Mouse (Mus musculus): ENCODE data around the gene Rmi1. TPM values are rescaled to one million over a fixed set of nuclear protein-coding genes. Genes with fewer than 3 reads are reported as not detected.
"Not testable (repeated sequence)": the region's sequence is repeated elsewhere in the genome, so short reads cannot be mapped to it uniquely, and the experiment has no call there.

The Rmi1 gene
- polyA plus RNA-seq (2016; fragmentation: Nextera tagmentation; extraction: Ambion mirVana) = 25.5 and 31.2 TPM in 2 replicates

DNA sequence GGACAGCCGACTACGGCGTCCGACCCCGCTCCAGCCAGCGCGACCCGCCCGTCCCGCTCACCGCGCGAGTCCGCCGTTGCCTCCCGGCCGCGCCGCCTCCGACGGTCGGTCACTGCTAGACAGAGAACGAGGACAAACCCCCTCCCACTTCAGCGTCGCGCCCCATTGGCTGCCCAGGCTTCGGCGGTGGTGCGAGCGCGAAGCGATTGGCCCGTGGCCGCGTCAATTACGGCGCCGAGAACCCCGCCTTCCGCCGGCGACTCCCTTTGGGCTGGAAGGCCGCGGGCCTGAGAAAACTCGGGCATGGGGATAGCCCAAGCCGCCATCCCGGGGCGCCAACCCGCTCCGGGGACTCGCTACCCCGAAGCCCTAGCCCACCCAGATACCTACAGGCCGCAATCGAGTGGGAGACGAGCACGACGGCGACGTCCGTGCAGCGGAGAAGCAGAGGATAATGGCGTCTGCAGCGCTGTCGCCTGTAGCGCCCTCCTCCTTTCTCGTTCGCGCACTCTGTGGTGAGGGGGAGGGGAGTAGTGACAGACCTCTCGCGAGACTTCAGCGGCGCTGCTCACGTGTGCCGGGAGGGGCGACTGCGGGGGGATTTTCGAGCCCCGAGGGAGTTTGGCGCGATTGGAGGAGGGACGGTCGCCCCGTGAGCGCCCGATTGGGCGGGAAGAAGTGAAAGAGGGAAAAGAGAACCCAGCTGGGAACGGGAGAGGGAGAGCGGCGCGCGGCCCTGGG, at the start of gene Rmi1:
Gene Rmi1, plus strand, starts transcription at position 246 of the 741 bp plus-strand sequence.
- Histone ChIP-seq H3K4me3 (peak within 1 kb of the TSS; percentile 98), H3K4me1 (peaks cover 3% of the 10 kb centered on the region; the same call in 1 of the 2 replicates), H3K9me3 (no peaks in the 10 kb centered on the region), H3K27ac (peak within 1 kb of the TSS; percentile 97), H3K36me3 (peaks cover 10% of the 10 kb centered on the region), H3K4me2 (replicated peaks) (peak within 1 kb of the TSS; percentile 85), H3K9ac (peak within 1 kb of the TSS; percentile 100), H3K27me3 (replicated peaks) (no peaks in the 10 kb centered on the region)
- under 1% methylated on average over 90 of the region's 91 CpGs for WGBS
- peak; percentile 96 for ATAC-seq (ENCODE audit: low FRiP score, low read depth)

DNA sequence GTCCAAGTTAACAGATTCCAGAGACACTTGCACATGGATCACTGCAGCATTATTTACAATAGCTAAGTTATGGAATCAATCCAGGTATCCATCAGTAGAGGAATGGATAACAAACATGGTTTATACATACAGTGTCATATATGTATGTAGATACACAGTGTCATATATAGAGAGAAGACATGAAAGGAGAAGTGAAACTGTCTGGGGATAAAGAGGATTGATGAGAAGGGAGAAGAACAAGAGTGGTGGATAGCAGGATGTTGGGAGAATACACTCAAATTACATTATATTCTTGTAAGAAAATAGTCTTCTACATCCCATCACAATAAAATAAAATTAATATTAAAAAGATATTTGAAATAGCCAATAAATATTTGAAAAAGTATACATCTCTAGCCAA, 49.1 kb upstream of the Rmi1 start:
- Histone ChIP-seq H3K4me2 (replicated peaks) (no peak overlapping the region), H3K9me3 (no peaks in the 10 kb centered on the region), H3K4me3 (no peak overlapping the region)

DNA sequence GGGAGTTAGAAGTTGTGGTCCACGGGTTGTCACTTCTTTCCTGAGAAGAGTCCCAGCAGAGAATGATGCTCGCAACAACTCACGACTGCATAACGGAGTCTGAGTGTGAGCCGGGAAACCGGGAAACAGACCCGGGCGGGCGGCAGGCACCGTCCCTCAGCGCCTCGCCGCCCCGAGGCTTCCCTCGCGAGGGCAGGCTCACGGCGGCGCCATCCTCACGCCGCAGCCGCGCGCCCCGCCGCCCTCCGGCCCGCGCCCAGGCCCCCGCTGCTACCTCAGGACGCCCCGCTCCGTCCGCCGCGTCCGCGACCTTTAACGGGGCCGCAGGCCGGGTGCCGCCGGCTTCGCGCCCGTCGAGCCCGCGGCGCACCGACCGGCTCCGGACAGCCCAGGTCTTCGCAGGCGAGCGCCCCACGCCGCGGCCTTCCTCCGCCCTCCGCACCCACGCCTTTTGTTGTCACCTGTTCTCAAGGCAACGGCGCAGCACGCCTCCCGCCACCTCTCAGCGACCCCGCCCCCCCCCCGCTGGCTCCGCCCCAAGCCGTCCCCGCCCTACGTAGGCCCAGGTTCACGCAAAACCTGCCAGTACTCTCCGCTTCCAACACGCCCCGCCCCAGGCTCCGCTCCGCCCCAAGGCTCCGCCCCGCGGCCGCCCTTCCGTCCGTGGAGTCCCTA, 43.3 kb upstream of the Rmi1 start, which contains the start of gene Kif27:
Gene Kif27, minus strand, starts transcription at position 494 of the 675 bp plus-strand sequence.
- Histone ChIP-seq H3K36me3 (no peaks in the 10 kb centered on the region), H3K27me3 (replicated peaks) (no peaks in the 10 kb centered on the region), H3K9me3 (no peaks in the 10 kb centered on the region), H3K4me2 (replicated peaks) (peak within 1 kb of the TSS; percentile 98), H3K9ac (peak within 1 kb of the TSS; percentile 60), H3K27ac (no peak within 1 kb of the TSS), H3K4me1 (0 out of 2 replicates have a peak, but pooled peaks cover 5% of the 10 kb centered on the region), H3K4me3 (peak within 1 kb of the TSS; percentile 73)
- WGBS = 1% methylated on average over 82 of the region's 85 CpGs
- peak; percentile 96 for ATAC-seq (ENCODE audit: low FRiP score, low read depth)

More for the DNA sequence above, 49.1 kb upstream of the Rmi1 start:
- no peaks in the 10 kb centered on the region for H3K27me3 ChIP-seq (replicated peaks)
- no peak overlapping the region for H3K9ac ChIP-seq
- no peaks in the 10 kb centered on the region for H3K4me1 ChIP-seq
- H3K36me3 ChIP-seq = no peaks in the 10 kb centered on the region
- H3K27ac ChIP-seq = no peak overlapping the region
- no peak for ATAC-seq (ENCODE audit: low FRiP score, low read depth)

DNA sequence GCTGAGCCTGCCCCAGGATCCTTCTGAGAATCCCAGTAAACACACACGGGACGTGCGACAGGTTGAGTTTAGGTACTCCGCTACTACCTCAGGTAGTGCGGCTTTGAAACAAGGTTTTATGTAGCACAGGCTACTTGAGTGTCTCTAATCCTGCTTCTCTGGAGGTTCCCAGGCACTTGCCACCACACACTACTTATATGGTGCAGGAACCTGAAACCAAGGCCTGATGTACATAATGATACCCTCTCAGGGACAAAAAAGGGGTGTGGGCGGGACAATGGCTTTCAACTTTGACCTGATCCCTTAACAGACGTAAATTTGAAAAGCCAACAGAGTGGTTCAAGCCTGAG, 42.8 kb upstream of the Rmi1 start:
- no peak overlapping the region for H3K9ac ChIP-seq
- 2% methylated on average over 7 of the region's 7 CpGs for WGBS

DNA sequence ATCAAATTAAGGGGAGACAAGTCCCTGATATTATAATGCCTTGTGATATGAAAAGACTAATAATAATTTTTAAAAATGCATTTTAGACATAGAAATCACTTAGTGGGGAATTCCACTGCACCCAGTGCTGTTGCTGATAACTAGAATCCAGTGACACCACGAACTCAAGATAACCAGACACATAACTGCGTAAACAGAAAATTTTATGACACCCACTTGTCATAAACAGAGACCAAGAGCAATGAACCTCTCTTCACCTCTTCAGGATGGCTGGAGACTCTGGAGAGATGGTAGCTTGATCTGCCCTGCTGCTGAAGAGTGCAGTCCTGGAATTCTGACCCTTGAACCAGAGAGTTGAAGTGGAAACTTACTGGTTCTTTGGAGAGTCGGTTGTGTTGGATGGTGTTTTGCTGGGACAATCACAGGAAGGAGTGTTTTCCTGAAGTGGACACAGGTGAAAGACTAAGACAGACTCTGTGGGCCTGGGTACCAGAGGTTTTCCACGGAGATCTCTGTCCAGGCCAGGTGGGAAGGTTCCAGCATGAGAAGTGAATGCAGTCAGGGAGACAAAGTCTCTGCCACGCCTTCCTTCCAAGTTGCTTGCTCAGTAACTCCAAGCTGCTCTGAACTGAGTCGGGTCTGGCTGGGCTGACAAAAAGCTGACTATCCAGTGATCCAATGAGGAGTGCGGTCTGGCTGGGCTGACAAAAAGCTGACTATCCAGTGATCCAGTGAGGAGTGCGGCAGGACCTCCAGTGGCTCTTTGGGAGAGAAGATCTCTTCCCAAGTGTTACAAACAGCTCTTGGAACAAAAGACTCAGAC, 37.5 kb upstream of the Rmi1 start:
- no peak for ATAC-seq (ENCODE audit: low FRiP score, low read depth)
- Histone ChIP-seq H3K27ac (no peak overlapping the region), H3K9ac (no peak overlapping the region), H3K36me3 (no peaks in the 10 kb centered on the region), H3K4me2 (replicated peaks) (no peak overlapping the region), H3K4me3 (no peak overlapping the region), H3K9me3 (no peaks in the 10 kb centered on the region), H3K4me1 (no peaks in the 10 kb centered on the region), H3K27me3 (replicated peaks) (no peaks in the 10 kb centered on the region)
- WGBS = 84% methylated on average over 8 of the region's 8 CpGs

More for the DNA sequence above, 42.8 kb upstream of the Rmi1 start:
- ATAC-seq (ENCODE audit: low FRiP score, low read depth) = peak; percentile 75
- Histone ChIP-seq H3K36me3 (no peaks in the 10 kb centered on the region), H3K4me1 (0 out of 2 replicates have a peak, but pooled peaks cover 5% of the 10 kb centered on the region), H3K27ac (no peak overlapping the region), H3K4me3 (peak overlapping the region; percentile 73), H3K9me3 (no peaks in the 10 kb centered on the region), H3K4me2 (replicated peaks) (peak overlapping the region; percentile 98), H3K27me3 (replicated peaks) (no peaks in the 10 kb centered on the region)

DNA sequence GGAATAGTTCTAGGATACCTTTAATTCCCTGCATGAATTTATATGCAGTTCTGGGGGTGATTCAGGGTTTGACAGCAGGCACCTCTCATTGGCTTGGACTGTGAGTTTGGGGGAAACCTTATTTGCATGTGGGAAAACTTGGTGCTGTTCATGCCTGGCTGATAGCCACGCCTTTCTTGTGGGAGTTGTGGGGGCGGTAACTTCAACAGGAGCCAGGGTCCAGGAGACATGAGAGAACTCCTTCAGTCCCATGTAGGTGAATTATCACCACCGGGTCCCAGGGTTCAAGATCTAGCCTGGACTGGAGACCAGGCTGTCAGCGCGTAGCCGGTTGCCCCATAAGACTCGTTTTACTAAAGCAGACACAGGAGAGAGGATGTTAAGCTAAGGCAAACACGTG, 36.9 kb upstream of the Rmi1 start:
- not testable (repeated sequence) for H3K9ac ChIP-seq; H3K4me3 ChIP-seq; H3K36me3 ChIP-seq; H3K4me2 ChIP-seq (replicated peaks); H3K9me3 ChIP-seq; H3K4me1 ChIP-seq; H3K27me3 ChIP-seq (replicated peaks); ATAC-seq (ENCODE audit: low FRiP score, low read depth); H3K27ac ChIP-seq
- WGBS = 84% methylated on average over 8 of the region's 8 CpGs

DNA sequence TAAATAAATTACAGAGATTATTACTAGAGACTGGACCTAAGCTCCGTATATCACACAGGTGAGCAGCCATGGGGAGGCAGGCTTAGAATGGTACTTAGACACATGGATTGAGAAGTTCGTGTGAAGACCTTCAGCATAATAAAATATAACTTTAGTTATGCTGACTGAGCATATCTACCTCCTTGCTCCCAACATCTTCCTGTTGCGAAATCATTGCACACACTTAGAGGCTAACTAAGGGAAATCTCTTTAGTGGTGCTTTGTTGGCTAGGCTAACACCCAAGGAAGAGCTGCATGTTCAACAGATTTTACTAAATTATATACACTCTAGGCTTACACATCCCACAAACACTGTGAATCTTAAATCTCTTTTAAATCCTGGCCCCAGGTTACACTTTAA, 35.7 kb upstream of the Rmi1 start:
- Histone ChIP-seq H3K36me3 (no peaks in the 10 kb centered on the region), H3K4me1 (no peaks in the 10 kb centered on the region), H3K9ac (no peak overlapping the region), H3K4me2 (replicated peaks) (no peak overlapping the region), H3K27ac (no peak overlapping the region), H3K9me3 (no peaks in the 10 kb centered on the region), H3K4me3 (no peak overlapping the region), H3K27me3 (replicated peaks) (no peaks in the 10 kb centered on the region)
- 91% methylated on average over 3 of the region's 3 CpGs for WGBS
- no peak for ATAC-seq (ENCODE audit: low FRiP score, low read depth)

DNA sequence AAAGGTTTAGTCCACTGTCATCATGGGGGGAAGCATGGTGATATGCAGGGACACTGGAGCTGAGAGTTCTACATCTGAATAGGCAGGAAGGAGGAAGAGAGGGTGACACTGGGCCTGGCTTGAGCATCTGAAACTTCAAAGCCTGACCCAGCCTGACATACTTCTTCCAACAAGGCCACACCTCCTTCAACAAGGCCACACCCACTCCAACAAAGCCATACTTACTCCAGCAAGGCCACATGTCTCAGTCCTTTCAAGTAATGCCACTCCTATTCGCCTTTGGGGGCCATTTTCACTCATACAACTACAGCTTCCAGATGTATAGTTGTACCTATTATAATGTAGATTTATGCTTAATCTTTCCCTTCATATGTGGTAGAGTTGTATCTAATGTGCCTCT, 34.4 kb upstream of the Rmi1 start:
- no peak for ATAC-seq (ENCODE audit: low FRiP score, low read depth)
- Histone ChIP-seq H3K36me3 (no peaks in the 10 kb centered on the region), H3K9ac (no peak overlapping the region), H3K4me3 (no peak overlapping the region), H3K27ac (no peak overlapping the region), H3K4me1 (no peaks in the 10 kb centered on the region), H3K27me3 (replicated peaks) (no peaks in the 10 kb centered on the region), H3K9me3 (no peaks in the 10 kb centered on the region), H3K4me2 (replicated peaks) (no peak overlapping the region)
- 83% methylated on average over 1 of the region's 1 CpGs for WGBS

DNA sequence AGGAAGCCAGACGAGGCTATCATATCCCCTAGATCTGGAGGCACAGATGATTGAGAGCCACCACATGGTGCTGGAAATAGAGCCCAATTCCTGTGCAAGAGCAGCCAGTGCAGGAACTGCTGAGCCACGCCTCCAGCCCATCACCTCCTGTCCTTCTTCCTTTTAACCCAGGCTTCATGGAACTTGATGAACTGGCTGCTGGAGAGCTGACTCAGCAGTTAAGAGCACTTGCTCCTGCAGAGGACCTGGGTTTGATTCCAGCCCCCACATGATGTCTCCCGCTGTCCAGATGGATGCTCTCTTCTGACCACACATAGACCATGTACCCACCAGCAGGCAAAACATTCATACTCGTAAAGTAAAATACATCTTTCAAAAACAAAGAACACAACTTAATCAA, 33.2 kb upstream of the Rmi1 start:
- WGBS = 74% methylated on average over 4 of the region's 4 CpGs
- no peak overlapping the region for H3K9ac ChIP-seq
- no peak for ATAC-seq (ENCODE audit: low FRiP score, low read depth)

DNA sequence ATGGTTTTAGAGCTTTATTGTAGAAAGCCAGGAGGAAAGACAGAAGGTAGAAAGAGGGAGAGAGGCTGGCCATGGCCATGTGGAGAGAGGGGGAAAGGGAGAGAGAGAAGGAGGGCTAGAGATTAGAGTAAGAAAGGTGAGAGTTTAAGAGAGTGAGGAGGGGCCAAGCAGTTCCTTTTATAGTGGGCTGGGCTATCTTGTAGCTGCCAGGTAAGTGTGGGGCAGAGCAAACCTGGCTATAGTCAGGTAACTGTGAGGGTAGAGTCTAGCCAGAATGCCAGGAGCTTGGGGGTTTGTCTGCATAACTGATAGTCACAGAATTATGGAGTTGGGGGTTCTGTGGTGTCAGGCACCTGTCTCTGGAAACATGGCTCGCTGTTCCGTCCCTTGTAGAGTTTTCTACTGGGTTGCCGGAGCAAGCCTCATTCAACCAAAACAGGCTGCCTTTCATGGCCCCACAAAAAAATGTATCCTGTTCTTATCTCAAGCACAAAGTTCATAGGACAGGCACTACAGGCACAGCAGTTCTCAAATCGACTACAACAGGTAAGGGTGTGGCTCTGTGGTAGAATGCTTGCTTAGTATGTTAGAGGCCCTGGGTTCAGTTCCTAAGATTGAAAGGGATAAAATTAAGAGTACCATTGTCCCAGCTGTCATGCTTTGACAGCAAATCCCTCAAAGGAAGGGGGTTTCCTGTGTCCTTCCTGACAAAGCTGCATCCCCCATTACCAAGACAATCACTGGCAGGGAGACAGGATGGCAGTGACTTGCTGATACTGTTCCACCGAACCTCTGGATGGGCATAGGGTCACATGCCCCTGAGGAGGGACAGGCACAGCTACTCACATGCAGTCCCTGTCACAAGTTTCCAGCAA, 29.5 kb upstream of the Rmi1 start:
- no peak overlapping the region for H3K9ac ChIP-seq
- H3K9me3 ChIP-seq = peaks cover 9% of the 10 kb centered on the region; the same call in 1 of the 2 replicates
- H3K4me1 ChIP-seq = no peaks in the 10 kb centered on the region
- no peak overlapping the region for H3K4me3 ChIP-seq
- H3K27me3 ChIP-seq (replicated peaks) = no peaks in the 10 kb centered on the region
- H3K27ac ChIP-seq = no peak overlapping the region
- H3K4me2 ChIP-seq (replicated peaks) = no peak overlapping the region
- WGBS = 94% methylated on average over 5 of the region's 5 CpGs
- H3K36me3 ChIP-seq = no peaks in the 10 kb centered on the region
- no peak for ATAC-seq (ENCODE audit: low FRiP score, low read depth)

More for the DNA sequence above, 33.2 kb upstream of the Rmi1 start:
- no peaks in the 10 kb centered on the region for H3K36me3 ChIP-seq
- no peaks in the 10 kb centered on the region for H3K4me1 ChIP-seq
- H3K27me3 ChIP-seq (replicated peaks) = no peaks in the 10 kb centered on the region
- no peak overlapping the region for H3K27ac ChIP-seq
- no peak overlapping the region for H3K4me3 ChIP-seq
- H3K9me3 ChIP-seq = no peaks in the 10 kb centered on the region
- H3K4me2 ChIP-seq (replicated peaks) = no peak overlapping the region

DNA sequence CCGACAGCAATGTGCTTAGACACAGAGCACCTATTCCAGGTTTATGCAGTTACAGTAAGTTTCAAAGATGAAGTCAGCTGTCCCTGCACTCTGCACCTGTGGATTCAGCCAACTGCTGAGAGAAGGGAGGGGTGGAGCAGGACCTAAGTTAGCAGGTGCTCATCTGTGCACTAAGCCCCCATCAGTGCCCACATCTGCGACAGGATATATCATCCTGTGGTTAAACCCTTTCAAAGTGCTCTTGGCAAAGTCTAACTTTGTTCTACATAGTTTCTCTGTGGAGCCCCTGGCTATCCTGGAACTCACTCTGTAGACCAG, 28.9 kb upstream of the Rmi1 start:
- Histone ChIP-seq H3K27me3 (replicated peaks) (no peaks in the 10 kb centered on the region), H3K27ac (no peak overlapping the region), H3K4me2 (replicated peaks) (no peak overlapping the region), H3K4me1 (no peaks in the 10 kb centered on the region), H3K9me3 (peaks cover 9% of the 10 kb centered on the region; the same call in 1 of the 2 replicates), H3K9ac (no peak overlapping the region), H3K36me3 (no peaks in the 10 kb centered on the region), H3K4me3 (no peak overlapping the region)
- WGBS = 90% methylated on average over 2 of the region's 2 CpGs
- no peak for ATAC-seq (ENCODE audit: low FRiP score, low read depth)
